Comparison of ENCODE assay signal across 12 mouse cellular contexts in genomic region chr2:144101463-144101961, GRCm38 (mm10).
DNase-seq lines count a peak whose midpoint lies in the region; ATAC-seq and TF ChIP-seq lines count a peak whose summit lies in the region.
"Had no signal": no experiment of that assay in that cellular context is flagged by ENCODE, and none has a peak within 500 bp of the region (broad histone marks: within the 10 kb centered on the region; RNA-seq: fewer than 3 reads in every experiment).

No protein-coding gene starts in this region.

- H3K27ac ChIP-seq in heart, adult 2 months = peak overlapping the region; percentile 30
- peak overlapping the region; percentile 11 for H3K27ac ChIP-seq in embryonic facial prominence, embryonic 10.5 days (replicated peaks)
- peak overlapping the region; percentile 63 for H3K27ac ChIP-seq in heart, embryonic 15.5 days
- peak overlapping the region; percentile 19 for H3K27ac ChIP-seq in midbrain, embryonic 13.5 days
- H3K27ac ChIP-seq in intestine, embryonic 16.5 days (ENCODE audit: low read length) = no peak overlapping the region
- no peak overlapping the region for H3K27ac ChIP-seq in kidney, adult 2 months (ENCODE audit: insufficient read depth, low read depth, low read length)

- no peak for TF ChIP-seq CTCF in heart, adult 2 months (IDR thresholded peaks at IDR 0.05)
- no peak for TF ChIP-seq CTCF in kidney, adult 2 months (conservative IDR thresholded peaks at IDR 0.05; ENCODE audit: insufficient read depth, insufficient read length, low read depth, low read length)

- no peak for TF ChIP-seq POLR2A in heart, adult 2 months (IDR thresholded peaks at IDR 0.05; ENCODE audit: insufficient read depth, low read depth, low read length)
- no peak for TF ChIP-seq POLR2A in kidney, adult 2 months (IDR thresholded peaks at IDR 0.05; ENCODE audit: low read depth, low read length)

- peak overlapping the region; percentile 22; the same call in 1 of the 2 replicates for H3K4me2 ChIP-seq in heart, embryonic 15.5 days
- peak overlapping the region; percentile 21 for H3K4me2 ChIP-seq in midbrain, embryonic 13.5 days (replicated peaks)
- no peak overlapping the region for H3K4me2 ChIP-seq in intestine, embryonic 16.5 days (ENCODE audit: low read depth, low read length)

- no peak overlapping the region for H3K9ac ChIP-seq in heart, adult 2 months (ENCODE audit: low read depth, low read length)
- no peak overlapping the region for H3K9ac ChIP-seq in heart, embryonic 15.5 days
- no peak overlapping the region for H3K9ac ChIP-seq in midbrain, embryonic 13.5 days (replicated peaks)
- no peak overlapping the region for H3K9ac ChIP-seq in intestine, embryonic 16.5 days (ENCODE audit: low read depth, low read length)

- peak; percentile 71; the same call in 1 of the 2 replicates for ATAC-seq in heart, embryonic 15.5 days (replicated peaks; ENCODE audit: insufficient number of reproducible peaks, insufficient read depth, low FRiP score, low read depth)
- ATAC-seq in midbrain, embryonic 13.5 days = peak; percentile 63
- no peak for ATAC-seq in intestine, embryonic 16.5 days

- no peak overlapping the region for H3K4me3 ChIP-seq in heart, adult 2 months
- H3K4me3 ChIP-seq in embryonic facial prominence, embryonic 10.5 days = no peak overlapping the region
- no peak overlapping the region for H3K4me3 ChIP-seq in heart, embryonic 15.5 days
- no peak overlapping the region for H3K4me3 ChIP-seq in midbrain, embryonic 13.5 days (replicated peaks)
- no peak overlapping the region for H3K4me3 ChIP-seq in intestine, embryonic 16.5 days (ENCODE audit: low read length)
- H3K4me3 ChIP-seq in kidney, adult 2 months (ENCODE audit: insufficient read depth, low read depth, low read length) = no peak overlapping the region

- 0 out of 2 replicates have a peak, but pooled peaks have one; percentile 17 for TF ChIP-seq EP300 in heart, adult 2 months (IDR thresholded peaks at IDR 0.05; ENCODE audit: insufficient read depth, low read depth, low read length)

- 0 out of 2 replicates have a peak, but pooled peaks cover 3% of the 10 kb centered on the region for H3K9me3 ChIP-seq in embryonic facial prominence, embryonic 10.5 days
- no peaks in the 10 kb centered on the region for H3K9me3 ChIP-seq in heart, embryonic 15.5 days (replicated peaks)
- no peaks in the 10 kb centered on the region for H3K9me3 ChIP-seq in midbrain, embryonic 13.5 days
- H3K9me3 ChIP-seq in intestine, embryonic 16.5 days (ENCODE audit: control insufficient read depth, low read length) = no peaks in the 10 kb centered on the region

- DNase-seq in heart, adult 2 months = peak in 1 of 2 experiments; percentile 38
- no peak for DNase-seq in heart, postnatal 25 days (ENCODE audit: low spot score)
- DNase-seq in embryonic facial prominence, embryonic 10.5 days (ENCODE audit: low spot score) = peak; percentile 39
- no peak for DNase-seq in cerebellum, postnatal 14 days
- no peak for DNase-seq in kidney, adult 2 months
- DNase-seq: B cell, adult 2 months; cerebellum, adult 11 months; kidney, postnatal 36 days; liver had no signal

- WGBS in heart, adult 2 months = 69% methylated on average over 13 of the region's 13 CpGs
- WGBS in embryonic facial prominence, embryonic 10.5 days = 52% methylated on average over 13 of the region's 13 CpGs
- WGBS in heart, embryonic 15.5 days = 53% methylated on average over 13 of the region's 13 CpGs
- WGBS in midbrain, embryonic 13.5 days = 38% methylated on average over 13 of the region's 13 CpGs
- 79% methylated on average over 13 of the region's 13 CpGs for WGBS in intestine, embryonic 16.5 days
- WGBS in kidney, adult 2 months = 42% methylated on average over 13 of the region's 13 CpGs

- no peaks in the 10 kb centered on the region for H3K4me1 ChIP-seq in heart, adult 2 months (ENCODE audit: control insufficient read depth, insufficient read depth, low read length)
- peaks cover 15% of the 10 kb centered on the region for H3K4me1 ChIP-seq in embryonic facial prominence, embryonic 10.5 days
- peaks cover 6% of the 10 kb centered on the region for H3K4me1 ChIP-seq in heart, embryonic 15.5 days (replicated peaks)
- peaks cover 10% of the 10 kb centered on the region for H3K4me1 ChIP-seq in midbrain, embryonic 13.5 days (replicated peaks)
- no peaks in the 10 kb centered on the region for H3K4me1 ChIP-seq in intestine, embryonic 16.5 days (ENCODE audit: control insufficient read depth, insufficient read depth, low read length)
- no peaks in the 10 kb centered on the region for H3K4me1 ChIP-seq in kidney, adult 2 months (ENCODE audit: control insufficient read depth, insufficient read depth, low read length)

- intact Hi-C loops in heart, adult 2 months (cut with DNase I) = no loop called here
- intact Hi-C loops in heart, postnatal 25 days (cut with DNase I) = no loop called here

- H3K36me3 ChIP-seq in heart, adult 2 months (ENCODE audit: control insufficient read depth, insufficient read depth, low read length) = no peaks in the 10 kb centered on the region
- H3K36me3 ChIP-seq in embryonic facial prominence, embryonic 10.5 days (replicated peaks) = no peaks in the 10 kb centered on the region
- H3K36me3 ChIP-seq in heart, embryonic 15.5 days = no peaks in the 10 kb centered on the region
- H3K36me3 ChIP-seq in midbrain, embryonic 13.5 days = no peaks in the 10 kb centered on the region
- H3K36me3 ChIP-seq in intestine, embryonic 16.5 days (ENCODE audit: control insufficient read depth, insufficient read depth, low read length) = no peaks in the 10 kb centered on the region
- no peaks in the 10 kb centered on the region for H3K36me3 ChIP-seq in kidney, adult 2 months (ENCODE audit: control insufficient read depth, insufficient read depth, low read length)

- H3K79me2 ChIP-seq in heart, adult 2 months (replicated peaks; ENCODE audit: control insufficient read depth, insufficient read depth, low read length) = no peaks in the 10 kb centered on the region

- no peaks in the 10 kb centered on the region for H3K27me3 ChIP-seq in heart, adult 2 months (ENCODE audit: control insufficient read depth, insufficient read depth, low read length)
- no peaks in the 10 kb centered on the region for H3K27me3 ChIP-seq in embryonic facial prominence, embryonic 10.5 days (replicated peaks; ENCODE audit: low read depth, poor library complexity, severe bottlenecking)
- H3K27me3 ChIP-seq in heart, embryonic 15.5 days = peaks cover 3% of the 10 kb centered on the region; the same call in 1 of the 2 replicates
- H3K27me3 ChIP-seq in midbrain, embryonic 13.5 days = no peaks in the 10 kb centered on the region
- H3K27me3 ChIP-seq in intestine, embryonic 16.5 days (replicated peaks; ENCODE audit: control insufficient read depth, insufficient read depth, low read length) = no peaks in the 10 kb centered on the region
- no peaks in the 10 kb centered on the region for H3K27me3 ChIP-seq in kidney, adult 2 months (replicated peaks; ENCODE audit: control insufficient read depth, insufficient read depth, low read length)

Comparison
In these comparisons a context has a peak if more than half of its experiments do, and no peak if none do; other contexts are left out.
1. H3K27ac ChIP-seq: peak in heart, adult 2 months (single experiment), embryonic facial prominence, embryonic 10.5 days (single experiment), heart, embryonic 15.5 days (single experiment) and midbrain, embryonic 13.5 days (single experiment); none in intestine, embryonic 16.5 days (single experiment) and kidney, adult 2 months (single experiment).